Mouse (Mus musculus) ES-Bruce4 (cell line): ENCODE measurements at regions not wholly inside any gene's neighbourhood (a gene's known extent, or its start where the extent isn't known, plus 50 kb on each side); places are given as distances from the start of the nearest gene placed in this dataset.
A peak's percentile ranks its signal among the peaks of the same experiment; 100 is the strongest.

Source experiments
- H3K27ac ChIP-seq: 2 replicates; pipeline ENCODE4 v1.5.1; 2012; ENCODE audit warnings: low read length, inconsistent platforms; ENCODE audit not compliant: insufficient read depth
- H3K27me3 ChIP-seq: 2 replicates; pipeline ENCODE4 v1.6.1; 2012; ENCODE audit warnings: mild to moderate bottlenecking, low read length, inconsistent platforms; ENCODE audit not compliant: control insufficient read depth, poor library complexity, insufficient read depth, severe bottlenecking
- H3K36me3 ChIP-seq: 2 replicates; pipeline ENCODE4 v1.6.1; 2012; ENCODE audit warnings: inconsistent platforms, mild to moderate bottlenecking, low read length, moderate library complexity; ENCODE audit not compliant: control insufficient read depth, poor library complexity, insufficient read depth, severe bottlenecking
- H3K4me1 ChIP-seq: one replicate; pipeline ENCODE4 v1.8.1; 2011; ENCODE audit warnings: low read length; ENCODE audit not compliant: control insufficient read depth, insufficient read depth
- H3K4me3 ChIP-seq: 2 replicates; pipeline ENCODE4 v1.5.1; 2011; ENCODE audit warnings: low read depth, mild to moderate bottlenecking, low read length
- H3K9ac ChIP-seq: 2 replicates; pipeline ENCODE4 v1.6.1; 2012; ENCODE audit warnings: low read depth, mild to moderate bottlenecking, inconsistent platforms; ENCODE audit not compliant: poor library complexity, severe bottlenecking
- H3K9me3 ChIP-seq: replicated peaks from 2 replicates; pipeline ENCODE4 v1.6.1; 2012; ENCODE audit warnings: mild to moderate bottlenecking, low read length, inconsistent platforms; ENCODE audit not compliant: control insufficient read depth, poor library complexity, insufficient read depth, severe bottlenecking
- CTCF ChIP-seq: IDR thresholded peaks from one replicate; pipeline ENCODE4 v1.8.1; 2011; ENCODE audit warnings: low read depth, low read length
- EP300 ChIP-seq: IDR thresholded peaks from 2 replicates; pipeline ENCODE4 v1.6.1; 2011; ENCODE audit warnings: low read depth, low read length; ENCODE audit not compliant: insufficient read depth
- POLR2A ChIP-seq: IDR thresholded peaks from one replicate; pipeline ENCODE4 v1.8.1; 2011; ENCODE audit warnings: low read length; ENCODE audit not compliant: insufficient read depth

- TF ChIP-seq CTCF, result no peak
- TF ChIP-seq POLR2A, result no peak
Measured at GRCm38 (mm10) chrX:53976273-53977135, 179.0 kb upstream of the Xlr start.

DNA sequence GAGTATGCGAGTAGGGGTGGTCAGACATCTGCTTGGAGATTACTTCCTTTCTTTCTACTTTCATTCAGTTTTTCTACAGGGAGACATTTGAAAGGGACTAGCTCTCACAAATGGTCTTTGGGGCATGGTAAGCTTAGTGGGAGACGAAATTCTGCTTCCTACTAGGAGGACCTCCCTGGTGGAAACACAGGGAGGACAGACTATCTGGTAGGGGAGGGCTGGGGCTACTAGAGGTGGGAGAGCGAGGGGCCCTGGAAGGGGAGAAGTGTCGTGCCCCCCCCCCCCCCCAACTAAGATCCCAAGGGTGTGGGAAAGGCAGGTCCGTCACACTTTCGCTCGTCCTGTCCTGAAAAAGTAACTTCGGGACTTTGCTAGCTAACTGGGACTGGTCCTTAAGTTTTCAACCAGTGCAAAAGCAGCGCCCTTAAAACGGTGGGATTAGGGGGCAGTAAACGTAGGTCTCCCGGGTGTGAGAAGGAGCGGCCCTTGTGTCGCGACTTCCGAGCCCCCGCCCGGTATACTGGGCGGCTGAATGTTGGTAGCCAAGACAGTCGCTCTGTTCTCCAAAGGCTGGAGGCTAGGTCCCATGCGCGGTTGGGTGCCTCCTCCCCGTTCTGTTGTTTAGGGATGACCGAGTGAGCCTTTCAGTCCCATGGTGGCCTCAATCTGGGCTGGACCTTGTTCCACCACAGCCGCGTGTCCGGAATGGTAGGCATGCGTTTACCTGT is 178.2 kb upstream of the Xlr start:
- no peak overlapping the region for H3K9ac ChIP-seq
- H3K9me3 ChIP-seq, result no peaks in the 10 kb centered on the region
- H3K4me1 ChIP-seq, result no peaks in the 10 kb centered on the region
- no peaks in the 10 kb centered on the region for H3K36me3 ChIP-seq
- peaks cover 2% of the 10 kb centered on the region; the same call in 1 of the 2 replicates for H3K27me3 ChIP-seq
- TF ChIP-seq CTCF (no peak), POLR2A (no peak), EP300 (no peak)
- no peak overlapping the region for H3K4me3 ChIP-seq
- no peak overlapping the region for H3K27ac ChIP-seq

More at GRCm38 (mm10) chrX:53976273-53977135, 179.0 kb upstream of the Xlr start:
- H3K27ac ChIP-seq, result no peak overlapping the region
- H3K9me3 ChIP-seq, result no peaks in the 10 kb centered on the region
- H3K9ac ChIP-seq, result no peak overlapping the region
- H3K4me3 ChIP-seq, result no peak overlapping the region; the same call in 1 of the 2 replicates
- H3K36me3 ChIP-seq, result no peaks in the 10 kb centered on the region
- H3K27me3 ChIP-seq, result peaks cover 2% of the 10 kb centered on the region; the same call in 1 of the 2 replicates
- no peaks in the 10 kb centered on the region for H3K4me1 ChIP-seq

DNA sequence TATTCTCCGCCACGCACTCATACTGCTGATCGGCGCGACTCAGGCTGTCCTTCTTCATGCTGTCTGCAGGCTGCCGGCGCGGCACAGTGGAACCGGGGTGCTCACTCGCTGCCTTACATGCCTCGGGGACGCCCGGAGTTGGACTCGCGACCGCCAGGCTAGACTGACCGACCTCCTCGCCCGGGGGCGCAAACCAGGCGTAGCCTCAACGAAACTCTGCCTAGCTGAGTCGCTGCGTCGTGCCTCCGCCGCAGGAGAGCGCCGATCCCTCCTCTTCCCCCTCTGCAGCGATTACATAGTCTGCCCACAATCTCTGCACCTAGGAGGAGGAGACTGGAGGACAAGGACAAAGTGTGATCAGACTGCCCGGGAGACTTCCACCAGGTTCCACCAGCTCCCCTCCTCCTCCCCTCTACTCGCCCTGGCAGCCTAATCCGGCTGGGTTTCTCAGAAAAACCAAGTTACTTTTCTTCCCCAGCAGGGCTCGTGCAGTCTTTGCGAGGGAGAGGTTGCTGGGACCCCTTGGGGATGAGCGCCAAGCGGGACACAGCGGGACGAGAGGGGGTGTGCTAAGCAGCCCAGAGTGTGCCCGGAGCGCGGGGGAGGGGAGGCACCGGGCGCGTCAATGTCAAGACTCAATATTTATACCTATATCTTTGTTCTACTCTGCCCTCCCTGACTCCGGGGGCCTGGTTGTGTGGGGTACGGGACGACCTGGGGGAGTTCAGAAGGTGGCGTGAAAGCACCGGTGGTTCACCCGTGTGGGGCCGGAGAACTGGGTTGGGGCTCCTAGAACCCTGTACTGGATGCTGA is 177.4 kb upstream of the Xlr start:
- TF ChIP-seq CTCF (no peak), EP300 (no peak), POLR2A (no peak)
- H3K4me1 ChIP-seq, result no peaks in the 10 kb centered on the region
- no peaks in the 10 kb centered on the region for H3K9me3 ChIP-seq
- H3K9ac ChIP-seq, result no peak overlapping the region
- H3K36me3 ChIP-seq, result no peaks in the 10 kb centered on the region
- no peak overlapping the region for H3K27ac ChIP-seq
- H3K4me3 ChIP-seq, result peak overlapping the region; percentile 14
- peaks cover 2% of the 10 kb centered on the region; the same call in 1 of the 2 replicates for H3K27me3 ChIP-seq
